Mouse (Mus musculus): ENCODE measurements around the gene Ap3m1.
"Not testable (repeated sequence)": the region's sequence is repeated elsewhere in the genome, so short reads cannot be mapped to it uniquely, and the experiment has no call there.

Gene Ap3m1

DNA sequence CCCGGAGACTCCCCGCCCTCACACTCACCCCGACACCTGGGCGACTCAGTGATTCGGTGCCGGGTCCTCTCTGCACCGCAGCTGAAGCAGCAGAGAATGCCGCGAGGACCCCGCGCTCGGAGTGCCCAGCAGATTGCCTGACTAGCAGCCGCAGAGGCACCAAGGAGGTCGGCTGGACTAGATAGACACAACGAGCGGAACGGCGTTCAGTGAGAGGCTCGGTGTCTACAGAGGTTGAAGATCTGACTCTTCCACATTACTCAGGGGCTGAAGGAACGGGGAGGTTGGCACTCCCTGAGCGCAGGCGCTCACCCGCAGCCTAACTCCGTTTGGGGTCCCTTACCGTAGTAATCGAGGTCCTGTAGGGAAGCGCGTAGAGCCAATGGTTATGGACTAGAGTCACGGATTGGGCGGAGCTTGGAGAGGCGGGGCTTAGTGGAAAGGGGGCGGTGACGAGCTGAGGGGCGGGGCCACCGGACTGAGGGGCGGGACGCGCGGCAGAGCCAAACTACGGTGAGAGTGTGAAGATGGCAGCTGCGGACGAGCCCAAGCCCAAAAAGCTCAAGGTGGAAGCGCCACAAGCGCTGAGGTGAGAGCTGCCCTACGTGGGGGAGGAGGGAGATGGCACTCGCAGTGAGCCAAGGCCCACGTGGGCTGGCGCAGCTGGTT is at the start of gene Ap3m1, which contains the start of gene Adk:
Gene Ap3m1 (minus strand): TSS at position 397 of the 669 bp plus-strand sequence.
Gene Adk (plus strand): TSS at position 463 of the 669 bp plus-strand sequence.
- H3K36me3 ChIP-seq (ENCODE audit: insufficient read depth, low read length) = peaks cover 30% of the 10 kb centered on the region
- no peak for TF ChIP-seq CTCF (conservative IDR thresholded peaks at IDR 0.05; ENCODE audit: low read length)
- TF ChIP-seq NANOG (IDR thresholded peaks at IDR 0.05; ENCODE audit: borderline replicate concordance, low read length) = no peak
- TF ChIP-seq POU5F1 (IDR thresholded peaks at IDR 0.05; ENCODE audit: borderline replicate concordance, low read length) = no peak
- H3K9me3 ChIP-seq (ENCODE audit: low read length) = no peaks in the 10 kb centered on the region
- peaks cover 61% of the 10 kb centered on the region for H3K4me1 ChIP-seq (replicated peaks; ENCODE audit: low read depth, low read length)
- peak within 1 kb of the TSS; percentile 99 for H3K4me3 ChIP-seq (replicated peaks; ENCODE audit: low read length)
- H3K27me3 ChIP-seq (ENCODE audit: insufficient read depth, low read length) = no peaks in the 10 kb centered on the region

DNA sequence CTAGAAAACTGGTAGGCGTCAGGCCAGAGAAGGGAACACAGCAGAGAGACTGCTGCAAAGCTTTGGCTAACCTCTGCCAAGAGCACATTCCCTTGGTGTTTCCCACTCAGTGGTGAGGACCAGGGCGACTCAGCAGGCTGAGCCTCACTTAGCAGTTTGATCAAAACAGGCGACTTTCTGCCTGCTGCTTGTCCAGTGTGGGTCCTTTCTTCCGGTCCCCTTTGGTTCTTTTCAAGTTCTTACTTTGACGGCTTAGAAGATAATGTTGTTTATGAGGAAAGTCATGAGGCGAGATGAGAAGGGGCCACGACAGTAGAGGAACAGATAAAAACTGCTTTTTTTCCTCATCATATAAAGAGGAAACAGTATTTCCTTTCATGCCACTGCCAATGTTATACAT is 49.3 kb upstream of the Ap3m1 start:
- TF ChIP-seq CTCF (conservative IDR thresholded peaks at IDR 0.05; ENCODE audit: low read length) = no peak
- TF ChIP-seq POU5F1 (IDR thresholded peaks at IDR 0.05; ENCODE audit: borderline replicate concordance, low read length) = no peak
- TF ChIP-seq NANOG (IDR thresholded peaks at IDR 0.05; ENCODE audit: borderline replicate concordance, low read length) = no peak
- H3K4me3 ChIP-seq (replicated peaks; ENCODE audit: low read length) = no peak overlapping the region
- H3K9me3 ChIP-seq (ENCODE audit: low read length) = no peaks in the 10 kb centered on the region
- peaks cover 15% of the 10 kb centered on the region for H3K4me1 ChIP-seq (replicated peaks; ENCODE audit: low read depth, low read length)
- H3K36me3 ChIP-seq (ENCODE audit: insufficient read depth, low read length) = peaks cover 8% of the 10 kb centered on the region
- no peaks in the 10 kb centered on the region for H3K27me3 ChIP-seq (ENCODE audit: insufficient read depth, low read length)

DNA sequence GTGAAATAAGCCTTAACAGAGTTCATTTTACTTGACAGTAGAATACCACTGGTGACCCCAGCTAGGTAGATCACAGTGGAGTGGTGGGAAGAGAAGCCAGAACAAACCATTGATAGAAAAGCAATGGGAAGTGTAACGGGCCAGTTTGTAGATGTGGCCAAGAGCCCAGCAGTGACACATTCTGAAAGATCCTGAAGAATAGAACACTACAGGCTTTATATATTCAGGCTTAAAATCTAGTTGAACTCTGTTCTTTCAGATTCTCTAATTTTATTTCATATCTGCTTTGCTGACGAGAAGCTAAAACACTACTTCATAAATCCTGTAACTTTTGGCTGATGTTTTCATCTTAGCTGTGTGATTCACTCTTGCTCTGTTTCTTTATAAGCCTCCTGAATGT is 48.6 kb upstream of the Ap3m1 start:
- TF ChIP-seq NANOG (IDR thresholded peaks at IDR 0.05; ENCODE audit: borderline replicate concordance, low read length) (no peak), POU5F1 (IDR thresholded peaks at IDR 0.05; ENCODE audit: borderline replicate concordance, low read length) (no peak)
- peaks cover 3% of the 10 kb centered on the region for H3K36me3 ChIP-seq (ENCODE audit: insufficient read depth, low read length)
- no peaks in the 10 kb centered on the region for H3K27me3 ChIP-seq (ENCODE audit: insufficient read depth, low read length)
- H3K9me3 ChIP-seq (ENCODE audit: low read length) = no peaks in the 10 kb centered on the region
- no peak overlapping the region for H3K4me3 ChIP-seq (replicated peaks; ENCODE audit: low read length)
- peaks cover 16% of the 10 kb centered on the region for H3K4me1 ChIP-seq (replicated peaks; ENCODE audit: low read depth, low read length)

DNA sequence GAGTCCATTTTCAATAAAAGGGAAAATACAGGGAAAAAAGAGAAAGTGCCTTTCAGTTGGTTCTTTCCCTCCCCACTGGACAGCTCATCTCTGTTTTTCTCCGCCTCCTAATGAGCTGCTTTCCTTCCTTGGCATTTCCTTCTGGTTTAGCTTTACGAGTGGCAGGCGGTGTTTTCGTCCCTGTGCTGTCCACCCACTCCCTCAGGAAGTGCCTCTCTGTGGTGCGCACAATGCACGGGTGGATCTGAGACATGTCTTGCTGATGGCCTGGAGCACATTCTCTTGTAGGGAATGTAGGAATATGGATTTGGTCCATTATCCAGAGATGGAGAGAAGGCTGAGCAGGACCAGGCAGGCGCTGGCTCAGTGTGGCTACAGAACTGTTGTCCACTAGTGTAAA is 47.1 kb upstream of the Ap3m1 start:
- Histone ChIP-seq H3K36me3 (ENCODE audit: insufficient read depth, low read length) (no peaks in the 10 kb centered on the region; the same call in 1 of the 2 replicates), H3K4me3 (replicated peaks; ENCODE audit: low read length) (no peak overlapping the region), H3K4me1 (replicated peaks; ENCODE audit: low read depth, low read length) (peaks cover 16% of the 10 kb centered on the region), H3K27me3 (ENCODE audit: insufficient read depth, low read length) (no peaks in the 10 kb centered on the region), H3K9me3 (ENCODE audit: low read length) (no peaks in the 10 kb centered on the region)
- TF ChIP-seq POU5F1 (IDR thresholded peaks at IDR 0.05; ENCODE audit: borderline replicate concordance, low read length) (no peak), CTCF (conservative IDR thresholded peaks at IDR 0.05; ENCODE audit: low read length) (no peak), NANOG (IDR thresholded peaks at IDR 0.05; ENCODE audit: borderline replicate concordance, low read length) (no peak)

DNA sequence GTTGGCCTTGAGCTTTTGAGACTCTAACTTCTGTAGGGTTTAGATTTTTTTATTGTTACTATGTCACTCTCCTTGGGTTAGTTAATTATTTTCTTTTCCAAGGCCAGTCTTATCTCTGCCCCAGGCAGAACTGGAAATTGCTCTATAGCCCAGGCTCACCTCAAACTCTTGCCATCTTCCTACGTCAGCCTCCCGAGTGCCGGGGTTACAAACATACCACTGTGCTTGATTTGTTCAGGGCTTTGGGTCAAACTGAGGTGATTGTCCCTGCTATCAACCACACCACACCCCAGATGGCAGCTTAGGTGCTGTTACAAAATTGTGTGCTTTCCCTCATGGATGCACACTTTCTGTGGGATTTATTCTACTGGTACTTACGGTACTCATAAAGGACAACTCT is 44.4 kb upstream of the Ap3m1 start:
- no peak overlapping the region for H3K4me3 ChIP-seq (replicated peaks; ENCODE audit: low read length)
- H3K36me3 ChIP-seq (ENCODE audit: insufficient read depth, low read length) = peaks cover 16% of the 10 kb centered on the region
- TF ChIP-seq POU5F1 (IDR thresholded peaks at IDR 0.05; ENCODE audit: borderline replicate concordance, low read length) (no peak), CTCF (conservative IDR thresholded peaks at IDR 0.05; ENCODE audit: low read length) (no peak), NANOG (IDR thresholded peaks at IDR 0.05; ENCODE audit: borderline replicate concordance, low read length) (no peak)
- H3K9me3 ChIP-seq (ENCODE audit: low read length) = no peaks in the 10 kb centered on the region
- H3K27me3 ChIP-seq (ENCODE audit: insufficient read depth, low read length) = no peaks in the 10 kb centered on the region
- peaks cover 16% of the 10 kb centered on the region for H3K4me1 ChIP-seq (replicated peaks; ENCODE audit: low read depth, low read length)

DNA sequence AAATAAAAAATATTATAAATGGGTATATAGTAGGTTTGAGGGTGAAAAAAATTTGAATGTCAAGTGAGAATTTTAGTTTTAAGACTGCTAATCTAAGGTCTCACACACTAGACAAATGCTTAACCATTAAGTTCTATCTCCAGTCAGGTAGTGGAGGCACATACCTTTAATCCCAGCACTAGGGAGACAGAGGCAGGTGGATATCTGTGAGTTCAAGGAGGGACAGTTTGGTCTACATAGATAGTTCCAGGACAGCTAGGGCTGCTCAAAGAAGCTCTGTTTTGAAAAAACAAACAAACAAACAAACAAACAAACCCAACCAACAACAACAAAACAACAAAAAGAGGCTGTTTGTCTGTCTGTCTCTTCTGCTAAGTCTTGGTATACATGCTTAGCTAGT is 44.0 kb upstream of the Ap3m1 start:
- peaks cover 16% of the 10 kb centered on the region for H3K36me3 ChIP-seq (ENCODE audit: insufficient read depth, low read length)
- H3K4me3 ChIP-seq (replicated peaks; ENCODE audit: low read length) = no peak overlapping the region
- TF ChIP-seq CTCF (conservative IDR thresholded peaks at IDR 0.05; ENCODE audit: low read length) = no peak
- no peak for TF ChIP-seq NANOG (IDR thresholded peaks at IDR 0.05; ENCODE audit: borderline replicate concordance, low read length)
- TF ChIP-seq POU5F1 (IDR thresholded peaks at IDR 0.05; ENCODE audit: borderline replicate concordance, low read length) = no peak
- H3K4me1 ChIP-seq (replicated peaks; ENCODE audit: low read depth, low read length) = peaks cover 20% of the 10 kb centered on the region
- H3K27me3 ChIP-seq (ENCODE audit: insufficient read depth, low read length) = no peaks in the 10 kb centered on the region
- H3K9me3 ChIP-seq (ENCODE audit: low read length) = no peaks in the 10 kb centered on the region

DNA sequence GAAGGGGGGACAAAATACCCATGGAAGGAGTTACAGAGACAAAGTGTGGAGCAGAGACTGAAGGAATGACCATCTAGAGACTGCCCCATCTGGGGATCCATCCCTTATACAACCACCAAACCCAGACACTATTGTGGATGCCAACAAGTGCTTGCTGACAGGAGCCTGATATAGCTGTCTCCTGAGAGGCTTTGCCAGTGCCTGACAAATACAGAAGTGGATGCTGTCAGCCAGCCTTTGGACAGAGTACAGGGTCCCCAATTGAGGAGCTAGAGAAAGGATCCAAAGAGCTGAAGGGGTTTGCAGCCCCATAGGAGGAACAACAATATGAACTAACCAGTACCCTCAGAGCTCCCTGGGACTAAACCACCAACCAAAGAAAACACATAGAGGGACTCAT is 41.9 kb upstream of the Ap3m1 start:
- peaks cover 16% of the 10 kb centered on the region for H3K36me3 ChIP-seq (ENCODE audit: insufficient read depth, low read length)
- H3K4me3 ChIP-seq (replicated peaks; ENCODE audit: low read length); H3K27me3 ChIP-seq (ENCODE audit: insufficient read depth, low read length); H3K9me3 ChIP-seq (ENCODE audit: low read length): not testable (repeated sequence)
- peaks cover 38% of the 10 kb centered on the region for H3K4me1 ChIP-seq (replicated peaks; ENCODE audit: low read depth, low read length)

DNA sequence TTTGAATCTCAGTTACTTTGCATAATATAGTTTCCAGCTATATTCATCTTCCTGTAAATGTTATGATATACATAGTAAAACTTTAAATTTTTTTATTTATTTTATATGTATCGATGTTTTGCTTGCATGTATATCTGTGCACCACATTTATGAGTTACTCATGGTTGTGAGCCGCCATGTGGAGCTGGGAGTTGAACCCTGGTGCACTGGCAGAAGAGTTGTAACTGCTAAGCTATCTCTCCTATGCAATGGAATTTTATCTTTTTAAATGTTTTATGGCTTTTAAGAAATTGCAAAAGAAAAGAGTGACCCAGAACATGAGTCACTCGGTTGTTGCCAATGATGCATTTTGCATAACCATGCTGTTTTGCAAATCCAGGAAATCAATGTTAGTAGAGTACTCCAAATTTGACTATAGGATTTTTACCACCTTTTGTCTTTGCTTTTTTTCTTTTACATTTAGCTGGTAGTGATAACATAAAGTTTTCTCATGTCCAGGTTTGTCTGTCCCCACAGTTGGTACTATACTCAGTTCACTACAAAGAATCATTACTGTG is 38.7 kb upstream of the Ap3m1 start:
- H3K36me3 ChIP-seq (ENCODE audit: insufficient read depth, low read length) = peaks cover 16% of the 10 kb centered on the region
- no peaks in the 10 kb centered on the region for H3K9me3 ChIP-seq (ENCODE audit: low read length)
- H3K4me1 ChIP-seq (replicated peaks; ENCODE audit: low read depth, low read length) = peaks cover 52% of the 10 kb centered on the region
- TF ChIP-seq NANOG (IDR thresholded peaks at IDR 0.05; ENCODE audit: borderline replicate concordance, low read length) = no peak
- no peak for TF ChIP-seq POU5F1 (IDR thresholded peaks at IDR 0.05; ENCODE audit: borderline replicate concordance, low read length)
- no peak for TF ChIP-seq CTCF (conservative IDR thresholded peaks at IDR 0.05; ENCODE audit: low read length)
- H3K27me3 ChIP-seq (ENCODE audit: insufficient read depth, low read length) = peaks cover 12% of the 10 kb centered on the region; the same call in 1 of the 2 replicates
- H3K4me3 ChIP-seq (replicated peaks; ENCODE audit: low read length) = no peak overlapping the region

DNA sequence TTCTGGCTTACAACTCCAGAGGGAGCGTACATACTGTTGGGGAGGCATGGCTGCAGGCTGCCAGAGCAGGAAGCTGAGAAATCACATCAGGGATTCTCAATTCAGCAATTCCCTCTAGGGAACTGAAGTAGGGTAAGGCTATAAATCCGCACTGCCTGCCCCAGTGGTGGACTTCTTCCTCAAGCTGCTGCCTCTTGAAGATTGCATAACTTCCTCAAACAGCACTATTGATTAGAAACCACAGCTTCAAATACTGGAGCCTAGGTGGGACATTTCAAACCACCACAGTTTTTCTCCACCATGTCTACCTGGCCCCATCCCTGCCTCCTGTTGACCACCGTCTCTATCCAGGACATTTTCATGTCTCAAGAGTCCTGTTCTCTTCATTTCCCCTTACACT is 38.1 kb upstream of the Ap3m1 start:
- no peaks in the 10 kb centered on the region for H3K9me3 ChIP-seq (ENCODE audit: low read length)
- no peak overlapping the region for H3K4me3 ChIP-seq (replicated peaks; ENCODE audit: low read length)
- peaks cover 59% of the 10 kb centered on the region for H3K4me1 ChIP-seq (replicated peaks; ENCODE audit: low read depth, low read length)
- H3K36me3 ChIP-seq (ENCODE audit: insufficient read depth, low read length) = peaks cover 16% of the 10 kb centered on the region
- H3K27me3 ChIP-seq (ENCODE audit: insufficient read depth, low read length) = peaks cover 12% of the 10 kb centered on the region; the same call in 1 of the 2 replicates
- TF ChIP-seq NANOG (IDR thresholded peaks at IDR 0.05; ENCODE audit: borderline replicate concordance, low read length) = no peak
- TF ChIP-seq CTCF (conservative IDR thresholded peaks at IDR 0.05; ENCODE audit: low read length) = no peak
- no peak for TF ChIP-seq POU5F1 (IDR thresholded peaks at IDR 0.05; ENCODE audit: borderline replicate concordance, low read length)

Measured in E14TG2a.4 (cell line).